Mouse (Mus musculus): Measurements from ENCODE around the gene Rcor2.

Rcor2 gene

GRCm38 (mm10) chr19:7265478-7266191, 1.5 kb upstream of the Rcor2 start:
- DNase-seq = no peak

DNA sequence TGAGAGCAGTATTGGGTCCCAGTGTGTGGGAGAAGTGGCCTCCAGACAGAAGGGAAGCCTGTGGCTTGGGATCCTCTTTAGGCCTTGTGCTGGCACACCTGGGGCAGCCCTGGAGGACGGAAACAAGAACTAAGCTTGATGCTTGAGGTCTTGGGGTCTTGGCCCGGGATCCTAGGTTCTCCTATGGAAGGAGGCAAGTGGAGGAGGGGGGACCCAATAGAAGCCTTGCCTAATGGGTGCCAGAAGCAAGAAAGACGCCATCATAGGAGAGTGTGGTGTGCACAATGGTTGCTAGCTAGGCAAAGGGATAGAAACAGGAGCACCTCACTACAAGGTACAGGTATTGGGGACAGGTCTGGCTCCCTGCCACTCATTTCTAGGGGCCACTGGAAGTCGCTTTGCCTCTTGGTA, 699 bp upstream of the Rcor2 start:
- no peak for DNase-seq

DNA sequence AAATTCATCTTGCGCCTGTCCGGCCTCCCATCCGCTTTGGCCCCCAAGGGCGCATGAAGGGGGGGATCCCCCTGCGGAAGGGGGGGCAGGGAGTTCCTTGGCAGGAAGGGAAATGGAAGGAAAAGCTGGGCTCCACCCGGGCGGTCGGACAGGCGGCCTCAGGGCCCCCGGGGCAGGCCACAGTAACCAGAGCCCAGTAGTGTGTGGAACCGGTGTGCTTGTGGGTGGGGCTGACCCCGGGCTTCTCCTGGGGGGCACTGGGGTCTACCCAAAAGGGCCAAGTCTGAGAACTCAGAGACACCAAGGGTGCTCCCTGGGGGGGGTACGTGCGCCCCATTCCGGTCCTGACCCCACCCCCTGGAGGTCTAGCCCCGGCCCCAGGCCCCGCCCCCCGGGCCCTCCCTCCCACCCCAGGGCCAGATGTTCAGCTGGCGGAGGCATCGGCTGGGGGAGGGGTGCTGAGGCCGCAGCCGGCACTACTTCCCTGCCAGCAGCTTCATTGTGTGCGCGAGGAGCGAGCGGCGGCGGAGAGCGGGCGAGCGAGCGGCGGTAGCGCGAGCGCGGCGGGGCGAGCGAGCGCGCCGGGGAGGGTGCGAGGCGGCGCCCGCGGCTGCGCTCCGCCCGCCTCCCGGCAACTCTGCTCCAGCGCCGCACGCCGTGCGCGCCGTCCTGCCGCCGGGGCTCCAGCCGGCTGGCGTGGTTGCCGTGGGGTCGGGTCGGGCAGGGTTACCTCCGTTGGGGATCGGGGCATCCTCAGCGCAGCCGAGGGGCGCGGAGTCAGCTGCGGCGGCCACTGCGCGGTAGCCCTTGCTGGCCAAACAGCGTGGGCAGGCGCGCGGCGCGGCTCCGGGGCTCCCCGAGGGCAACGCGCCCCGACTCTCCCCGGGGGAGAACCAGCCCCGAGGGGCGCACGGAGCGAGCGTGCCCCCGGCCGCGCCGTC, 926 bp downstream of the Rcor2 start:
- peak; percentile 73 to 79 for DNase-seq

DNA sequence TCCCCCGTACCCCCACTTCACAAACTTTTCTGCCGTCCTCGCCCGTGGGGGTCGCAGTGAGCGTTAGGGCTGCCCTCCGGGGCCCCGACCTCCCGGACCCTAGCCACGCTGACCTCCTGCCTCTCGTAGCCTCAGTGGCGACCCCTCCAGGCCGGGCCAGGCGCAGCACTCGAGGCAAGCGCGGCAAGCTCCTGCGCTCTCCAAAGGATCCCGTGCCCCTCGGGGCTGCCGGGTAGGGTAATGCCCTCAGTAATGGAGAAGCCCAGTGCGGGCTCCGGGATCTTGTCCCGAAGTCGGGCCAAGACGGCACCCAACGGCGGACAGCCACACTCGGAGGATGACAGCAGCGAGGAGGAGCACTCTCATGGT, 1.6 kb downstream of the Rcor2 start:
- peak; percentile 53 to 78 for DNase-seq

DNA sequence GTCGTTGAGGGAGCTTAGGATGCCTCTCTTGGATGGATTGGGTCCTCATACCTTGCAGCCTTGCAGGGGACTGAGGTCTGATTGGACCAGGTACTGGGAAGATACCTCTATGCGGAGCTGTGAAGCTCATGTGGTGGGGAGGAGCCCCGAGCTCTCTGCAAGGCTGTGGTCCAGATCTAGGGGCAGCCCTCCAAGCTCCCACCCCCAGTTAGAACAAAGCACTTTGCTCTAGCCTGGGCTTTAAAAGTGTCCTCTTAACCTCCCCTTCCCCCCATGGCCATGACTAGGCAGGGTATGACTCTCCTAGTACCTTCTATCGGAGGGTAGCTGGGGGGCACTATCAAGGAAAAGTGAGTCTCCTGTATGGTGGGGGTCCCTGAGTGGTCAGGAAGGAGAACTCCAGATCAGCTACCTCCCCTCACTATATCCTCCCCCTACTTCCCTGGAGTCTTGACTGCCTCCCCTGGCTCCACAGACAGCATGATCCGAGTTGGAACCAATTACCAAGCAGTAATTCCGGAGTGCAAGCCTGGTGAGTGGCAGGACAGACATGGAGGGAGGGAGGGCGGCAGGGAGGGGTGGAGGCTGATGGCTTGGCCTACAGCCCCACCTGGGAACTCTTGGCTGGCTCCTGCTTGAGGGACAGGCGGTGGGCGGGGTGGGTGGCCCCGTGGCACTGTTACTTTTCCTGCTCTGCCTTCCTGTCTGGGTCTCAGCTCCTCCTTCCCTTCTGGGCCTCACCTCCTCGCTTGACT, 2.3 kb downstream of the Rcor2 start:
- DNase-seq = no peak

- DNase-seq = no peak
Observed at GRCm38 (mm10) chr19:7273486-7273885, 6.4 kb downstream of the Rcor2 start.

- no peak for DNase-seq
Observed at GRCm38 (mm10) chr19:7274326-7274990, 7.3 kb downstream of the Rcor2 start.

- DNase-seq = no peak
Observed at GRCm38 (mm10) chr19:7275131-7275789, 8.1 kb downstream of the Rcor2 start.

- DNase-seq = no peak
Observed at GRCm38 (mm10) chr19:7276053-7276659, 9.0 kb downstream of the Rcor2 start.

DNA sequence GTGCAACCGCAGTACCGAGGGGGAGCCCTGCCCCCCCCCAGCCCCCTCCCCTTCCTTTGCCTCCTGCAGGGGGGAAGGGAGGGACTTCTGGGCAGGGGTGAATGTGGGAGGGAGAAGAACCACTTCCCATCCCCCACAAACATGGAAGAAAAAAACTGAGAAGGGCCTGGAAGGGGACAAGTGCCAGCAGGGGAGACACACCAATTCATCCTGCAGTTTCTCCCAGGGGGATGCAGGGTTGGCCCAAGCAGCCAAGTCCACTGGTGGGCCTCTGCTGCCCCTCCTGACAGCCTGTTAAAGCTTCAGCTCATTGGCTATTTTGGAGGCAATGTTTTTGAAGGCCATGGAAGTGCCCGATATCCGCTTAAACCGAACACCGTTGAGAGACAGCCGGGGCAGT, 9.7 kb downstream of the Rcor2 start:
- no peak for DNase-seq

DNA sequence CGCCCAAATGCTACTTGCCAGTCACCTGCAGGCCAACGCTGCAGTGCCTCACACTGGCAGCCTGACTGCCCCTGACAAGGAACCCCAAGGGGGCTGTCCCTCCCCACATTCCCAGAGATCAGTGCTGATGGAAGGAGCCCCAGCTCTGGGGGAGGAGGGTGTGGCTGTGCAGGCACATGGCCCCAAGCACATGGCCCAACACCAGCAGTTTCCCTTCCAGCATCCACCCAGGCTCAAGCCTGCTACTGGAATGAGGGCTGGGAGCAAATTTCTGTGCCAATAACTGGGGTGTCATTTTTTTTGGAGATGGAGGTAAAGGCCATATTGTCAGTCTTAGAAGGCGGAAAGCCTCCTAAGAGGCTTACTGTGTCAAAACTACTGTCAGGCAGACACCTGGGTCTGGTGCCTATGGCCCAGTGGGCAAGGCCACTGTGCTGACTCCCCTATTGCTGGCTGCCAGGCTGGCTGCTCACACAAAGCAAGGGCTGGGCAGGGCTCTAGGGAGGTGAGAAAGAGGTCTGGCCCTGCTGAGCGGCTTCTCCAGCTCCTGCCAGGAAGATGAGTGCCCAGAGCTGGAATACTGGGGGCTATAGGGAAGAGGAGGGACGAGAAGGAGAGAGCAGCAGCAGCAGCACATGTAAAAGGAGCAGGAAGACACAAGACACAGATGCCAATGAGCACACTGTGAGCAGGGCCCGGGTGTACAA, 11.2 kb downstream of the Rcor2 start:
- DNase-seq = no peak

- peak in 1 of 2 experiments; percentile 39 for DNase-seq
Observed at GRCm38 (mm10) chr19:7279114-7279513, 12.0 kb downstream of the Rcor2 start.

DNA sequence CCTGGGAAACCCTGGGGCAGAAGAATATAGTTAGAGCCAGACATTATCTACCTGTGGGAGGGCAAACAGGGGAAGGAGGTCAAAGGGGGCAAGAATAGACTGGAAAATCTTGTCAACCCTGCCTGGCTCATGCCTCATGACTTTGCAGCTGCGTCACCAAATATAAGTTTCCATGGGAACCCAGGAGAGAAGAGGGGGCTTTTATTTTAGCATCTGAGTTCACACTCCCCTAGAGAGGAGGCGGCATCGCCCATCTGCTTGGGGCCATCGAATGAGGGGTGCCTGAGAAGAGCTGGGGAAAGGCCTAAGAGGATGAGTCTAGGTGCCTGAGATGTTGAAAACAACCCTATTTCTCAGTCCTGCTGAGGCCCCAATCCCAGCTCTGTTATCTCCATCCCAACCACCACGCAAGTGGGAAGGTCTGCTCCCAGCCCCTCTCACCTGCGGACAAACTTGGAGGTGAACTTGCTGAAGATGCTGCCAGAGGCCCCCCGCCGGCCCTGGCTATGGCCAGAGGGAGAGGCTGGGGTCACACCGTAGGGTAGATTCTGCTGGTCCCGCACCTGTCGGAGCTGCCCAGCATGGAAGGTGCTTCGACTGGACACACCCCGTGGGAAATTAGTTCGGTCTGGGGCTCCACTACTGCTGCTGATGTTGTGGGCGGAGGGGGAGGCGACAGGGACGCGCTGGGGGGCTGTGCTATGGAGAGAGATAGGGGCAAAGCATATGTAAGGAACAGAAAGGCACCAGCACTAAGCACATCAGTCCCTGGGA, 13.6 kb downstream of the Rcor2 start:
- no peak for DNase-seq

DNA sequence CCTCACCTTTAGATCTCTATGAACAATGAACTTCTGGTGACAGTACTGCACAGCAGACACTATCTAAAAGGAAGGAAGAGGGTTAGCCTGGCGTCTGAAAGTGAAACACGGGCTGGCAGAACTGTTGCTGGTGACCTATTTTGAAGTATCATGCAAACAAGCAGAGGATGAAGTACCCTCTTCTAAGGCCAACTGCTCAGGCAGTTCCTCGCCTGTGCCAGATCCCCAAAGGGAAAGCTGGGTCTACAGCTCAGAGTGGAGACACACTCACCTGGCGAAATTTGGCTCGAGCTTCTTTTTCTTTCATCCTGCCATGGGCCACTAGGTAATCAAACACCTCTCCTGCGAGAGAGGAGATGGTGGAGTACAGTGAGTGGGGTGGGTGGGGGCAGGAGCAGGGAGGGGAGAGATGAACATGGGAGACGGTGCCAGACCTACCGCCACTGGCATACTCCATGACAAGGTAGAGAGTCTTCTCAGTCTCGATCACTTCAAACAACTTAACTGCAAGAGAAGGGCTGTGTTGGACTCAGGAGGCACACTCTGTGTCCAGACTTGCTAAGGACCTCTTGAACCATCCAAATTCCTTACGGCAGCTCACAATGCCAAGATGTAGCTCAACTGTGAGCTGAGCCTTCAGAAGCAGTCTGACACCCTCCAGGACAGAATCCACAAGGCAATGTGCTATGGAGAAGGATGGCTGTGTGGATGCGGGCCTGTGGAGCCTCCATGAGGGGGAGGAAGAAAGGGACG, 19.6 kb downstream of the Rcor2 start:
- DNase-seq = no peak

DNA sequence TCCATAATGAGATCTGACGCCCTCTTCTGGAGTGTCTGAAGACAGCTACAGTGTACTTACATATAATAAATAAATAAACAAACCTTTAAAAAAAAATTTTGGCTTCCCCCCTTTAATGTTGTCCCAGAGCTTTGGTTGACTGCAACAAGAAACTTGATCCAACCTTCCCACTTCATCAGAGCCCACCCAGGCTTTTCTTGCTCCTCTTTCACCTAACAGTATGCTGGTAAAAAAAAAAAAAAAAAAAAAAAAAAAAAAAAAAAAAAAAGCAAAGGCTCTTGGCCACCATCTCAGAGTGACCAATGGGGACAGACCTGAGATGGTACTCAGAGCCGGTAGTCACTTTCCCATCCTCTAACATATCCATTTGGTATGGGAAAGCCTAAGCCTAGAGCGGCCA, 21.2 kb downstream of the Rcor2 start:
- DNase-seq = no peak

GRCm38 (mm10) chr19:7289767-7290166, 22.6 kb downstream of the Rcor2 start:
- no peak for DNase-seq

GRCm38 (mm10) chr19:7291958-7292709, 25.0 kb downstream of the Rcor2 start:
- no peak for DNase-seq

- DNase-seq = peak in 1 of 2 experiments; percentile 31
Observed at GRCm38 (mm10) chr19:7294098-7294876, 27.2 kb downstream of the Rcor2 start.

Data from spleen, adult 18-20 months (tissue).